Mouse (Mus musculus): ENCODE measurements around the gene Rchy1. TPM values are rescaled to one million over a fixed set of nuclear protein-coding genes. Genes with fewer than 3 reads are reported as not detected.

The Rchy1 gene
- polyA plus RNA-seq, 1 experiment from 2014 or later, result 36.9 TPM

DNA sequence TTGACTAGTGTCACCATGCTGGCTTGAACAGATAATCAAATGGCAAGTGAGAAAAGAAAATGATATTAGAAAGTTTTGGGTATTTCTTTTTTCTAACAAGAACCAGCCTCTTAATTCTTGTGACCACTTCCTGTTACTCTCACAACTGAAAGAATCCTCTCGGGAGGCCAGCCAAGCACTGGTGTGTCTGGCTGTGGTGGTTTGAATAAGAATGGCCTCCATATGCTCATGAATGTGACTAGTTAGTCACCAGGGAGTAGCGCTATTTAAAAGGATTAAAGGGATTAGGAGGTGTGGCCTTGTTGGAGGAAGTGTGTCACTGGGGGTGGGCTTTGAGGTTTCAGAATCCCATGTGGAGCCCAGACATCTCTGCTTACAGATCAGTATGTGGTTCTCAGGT lies 22.9 kb upstream of the Rchy1 start:
- H3K27me3 ChIP-seq, result no peaks in the 10 kb centered on the region
- WGBS (ENCODE audit: insufficient replicate concordance), result 49% methylated on average over 2 of the region's 2 CpGs
- no peaks in the 10 kb centered on the region for H3K9me3 ChIP-seq (replicated peaks)
- H3K36me3 ChIP-seq, result no peaks in the 10 kb centered on the region
- no peak overlapping the region for H3K4me3 ChIP-seq (replicated peaks)
- H3K4me2 ChIP-seq, result no peak overlapping the region
- DNase-seq (no peak), ATAC-seq (ENCODE audit: low read depth) (no peak)
- H3K4me1 ChIP-seq (replicated peaks), result no peaks in the 10 kb centered on the region
- H3K9ac ChIP-seq, result no peak overlapping the region
- H3K27ac ChIP-seq, result no peak overlapping the region

DNA sequence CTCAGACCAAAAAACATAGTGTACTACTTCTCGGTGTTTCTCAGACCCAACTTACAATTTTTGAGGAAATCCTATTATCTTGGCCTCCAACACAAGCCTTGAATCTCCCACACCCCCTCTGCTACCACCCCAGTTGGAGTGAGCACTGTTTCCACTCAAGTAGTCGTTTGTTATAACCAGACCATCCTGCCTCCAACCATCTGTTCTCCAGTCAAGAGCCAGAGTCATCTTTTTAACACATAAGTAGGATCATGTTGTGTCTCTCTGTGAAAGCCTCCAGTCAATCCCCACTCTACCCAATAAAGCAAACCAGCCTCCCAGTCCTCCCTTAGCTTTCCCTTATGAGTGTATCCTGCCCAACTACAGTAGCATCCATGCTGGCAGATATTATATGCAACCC lies 20.6 kb upstream of the Rchy1 start:
- Histone ChIP-seq H3K4me2 (no peak overlapping the region), H3K4me3 (replicated peaks) (no peak overlapping the region), H3K9me3 (replicated peaks) (no peaks in the 10 kb centered on the region), H3K4me1 (replicated peaks) (no peaks in the 10 kb centered on the region), H3K9ac (no peak overlapping the region), H3K27ac (no peak overlapping the region), H3K27me3 (no peaks in the 10 kb centered on the region), H3K36me3 (no peaks in the 10 kb centered on the region)
- WGBS (ENCODE audit: insufficient replicate concordance), result 46% methylated on average over 2 of the region's 2 CpGs
- ATAC-seq (ENCODE audit: low read depth) (no peak), DNase-seq (no peak)

DNA sequence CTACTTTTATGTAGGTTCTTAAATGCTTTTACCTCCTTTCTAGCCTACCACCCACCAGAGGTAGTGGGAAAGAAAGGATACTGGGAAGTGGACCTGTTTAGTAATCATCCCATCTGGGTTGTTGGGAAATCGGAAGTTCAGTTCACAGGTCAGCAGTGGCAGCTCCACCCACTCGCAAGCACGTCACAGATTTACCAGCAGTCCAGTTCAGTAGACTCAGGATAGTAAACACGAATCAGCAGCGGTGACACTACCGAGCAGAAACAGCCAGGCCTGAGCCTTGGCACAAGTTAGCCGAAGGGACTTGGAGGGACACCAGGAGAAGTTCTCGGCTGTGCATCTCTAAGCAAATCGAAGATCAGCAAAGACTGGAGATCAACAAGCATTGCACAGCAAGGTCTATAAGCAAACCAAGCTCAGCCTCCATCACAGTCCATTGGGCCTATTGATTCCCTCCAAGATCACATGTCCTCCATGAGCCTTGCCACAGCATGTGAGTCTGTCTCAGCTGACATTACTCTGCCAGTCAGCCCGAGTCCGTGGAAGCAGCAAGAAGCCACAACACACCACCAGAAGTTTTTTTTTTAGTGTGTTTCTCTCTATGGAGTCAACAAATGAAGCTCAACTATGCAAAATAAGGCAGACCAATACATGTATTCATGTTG lies 18.4 kb upstream of the Rchy1 start:
- H3K27me3 ChIP-seq, result no peaks in the 10 kb centered on the region
- no peaks in the 10 kb centered on the region for H3K36me3 ChIP-seq
- H3K4me3 ChIP-seq (replicated peaks), result no peak overlapping the region
- no peaks in the 10 kb centered on the region for H3K9me3 ChIP-seq (replicated peaks)
- ATAC-seq (ENCODE audit: low read depth), result peak; percentile 45; the same call in 1 of the 2 replicates
- H3K4me2 ChIP-seq, result no peak overlapping the region
- no peak overlapping the region for H3K9ac ChIP-seq
- no peak overlapping the region for H3K27ac ChIP-seq
- 70% methylated on average over 11 of the region's 11 CpGs for WGBS (ENCODE audit: insufficient replicate concordance)
- H3K4me1 ChIP-seq (replicated peaks), result no peaks in the 10 kb centered on the region
- no peak for DNase-seq

DNA sequence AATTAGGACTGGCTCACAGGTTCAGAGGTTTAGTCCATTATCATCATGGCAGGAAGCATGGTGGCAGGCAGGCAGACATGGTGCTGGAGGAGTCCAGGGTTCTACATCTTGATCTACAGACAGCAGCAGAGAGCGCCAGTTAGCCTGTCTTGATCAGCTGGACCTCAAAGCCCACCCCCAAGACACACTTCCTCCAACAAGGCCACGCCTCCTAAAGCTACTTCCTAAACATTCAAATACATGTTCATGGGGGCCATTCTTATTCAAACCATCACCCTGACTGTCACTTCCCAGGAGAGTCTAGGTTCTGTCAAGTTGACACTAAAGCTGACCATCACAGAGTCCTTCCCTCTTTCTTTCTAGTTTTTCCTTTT lies 14.5 kb upstream of the Rchy1 start:
- DNase-seq (no peak), ATAC-seq (ENCODE audit: low read depth) (no peak)
- H3K4me2 ChIP-seq, result no peak overlapping the region
- no peak overlapping the region for H3K4me3 ChIP-seq (replicated peaks)
- WGBS (ENCODE audit: insufficient replicate concordance), result 40% methylated on average over 2 of the region's 2 CpGs
- H3K27ac ChIP-seq, result no peak overlapping the region
- no peak overlapping the region for H3K9ac ChIP-seq
- H3K27me3 ChIP-seq, result no peaks in the 10 kb centered on the region
- H3K36me3 ChIP-seq, result no peaks in the 10 kb centered on the region
- H3K9me3 ChIP-seq (replicated peaks), result no peaks in the 10 kb centered on the region
- no peaks in the 10 kb centered on the region for H3K4me1 ChIP-seq (replicated peaks)

DNA sequence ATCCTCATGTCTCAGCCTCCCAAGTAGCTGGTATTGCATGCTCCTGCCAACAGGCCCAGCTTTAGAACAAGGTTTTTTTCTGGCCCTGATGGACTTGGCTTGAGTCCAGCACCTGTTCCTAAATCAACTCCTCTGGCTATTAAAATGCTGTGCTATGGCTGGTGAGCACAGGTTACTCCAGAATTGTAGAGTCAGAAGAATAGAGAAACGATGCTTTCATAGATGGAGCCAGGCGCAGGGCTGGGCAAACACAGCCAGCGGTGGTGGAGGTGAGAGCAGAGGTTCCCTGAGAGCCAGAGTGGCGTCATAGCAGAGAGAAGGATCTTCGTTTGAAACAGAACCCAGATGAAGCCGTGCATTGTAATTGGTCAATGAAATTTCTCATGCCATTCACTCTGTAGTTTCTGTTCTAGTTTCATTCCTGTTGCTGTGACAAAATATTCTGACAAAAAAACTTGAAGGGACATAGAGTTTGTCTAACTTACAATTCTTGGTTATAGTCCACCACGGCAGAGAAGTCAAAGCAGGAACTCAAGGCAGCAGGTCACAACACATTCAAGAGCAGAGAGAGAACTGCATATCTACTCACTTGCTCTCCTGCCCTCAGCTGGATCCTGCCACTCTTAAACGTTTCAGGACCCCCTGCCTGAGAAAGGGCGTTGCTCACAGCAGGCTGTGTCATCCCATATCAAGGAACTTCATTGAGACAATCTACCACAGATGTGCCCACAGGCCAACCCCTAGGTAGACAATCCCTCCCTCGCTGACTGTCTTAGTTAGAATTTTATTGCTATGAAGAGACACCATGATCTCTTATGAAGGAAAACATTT lies 13.9 kb upstream of the Rchy1 start:
- Histone ChIP-seq H3K27me3 (no peaks in the 10 kb centered on the region), H3K36me3 (no peaks in the 10 kb centered on the region), H3K27ac (no peak overlapping the region), H3K4me1 (replicated peaks) (no peaks in the 10 kb centered on the region), H3K9me3 (replicated peaks) (no peaks in the 10 kb centered on the region), H3K4me3 (replicated peaks) (no peak overlapping the region), H3K4me2 (no peak overlapping the region), H3K9ac (no peak overlapping the region)
- DNase-seq, result no peak
- no peak for ATAC-seq (ENCODE audit: low read depth)
- WGBS (ENCODE audit: insufficient replicate concordance), result 59% methylated on average over 10 of the region's 10 CpGs

DNA sequence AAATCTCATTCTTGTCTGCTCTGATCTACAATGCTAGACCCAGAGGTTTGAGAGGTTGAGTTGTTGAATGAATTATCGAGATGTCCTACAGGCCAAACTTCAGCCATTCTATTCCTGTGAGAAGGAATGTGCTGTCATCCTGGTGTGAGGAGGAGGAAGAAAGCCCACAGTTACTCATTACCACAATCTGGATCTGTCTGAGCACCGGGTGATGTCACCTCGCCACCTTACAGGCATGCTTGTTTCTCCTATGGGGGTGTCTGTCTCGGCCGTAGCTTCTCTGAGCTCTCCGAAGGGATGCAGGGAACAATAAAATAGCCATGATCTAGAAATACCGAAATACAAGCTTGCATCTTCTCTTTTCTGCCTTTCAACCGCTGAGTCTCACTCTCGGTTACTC lies 12.9 kb upstream of the Rchy1 start:
- Histone ChIP-seq H3K9ac (no peak overlapping the region), H3K4me3 (replicated peaks) (no peak overlapping the region), H3K9me3 (replicated peaks) (no peaks in the 10 kb centered on the region), H3K4me2 (no peak overlapping the region), H3K27ac (no peak overlapping the region), H3K36me3 (no peaks in the 10 kb centered on the region), H3K27me3 (no peaks in the 10 kb centered on the region), H3K4me1 (replicated peaks) (no peaks in the 10 kb centered on the region)
- ATAC-seq (ENCODE audit: low read depth) (no peak), DNase-seq (no peak)
- WGBS (ENCODE audit: insufficient replicate concordance), result 83% methylated on average over 9 of the region's 9 CpGs

DNA sequence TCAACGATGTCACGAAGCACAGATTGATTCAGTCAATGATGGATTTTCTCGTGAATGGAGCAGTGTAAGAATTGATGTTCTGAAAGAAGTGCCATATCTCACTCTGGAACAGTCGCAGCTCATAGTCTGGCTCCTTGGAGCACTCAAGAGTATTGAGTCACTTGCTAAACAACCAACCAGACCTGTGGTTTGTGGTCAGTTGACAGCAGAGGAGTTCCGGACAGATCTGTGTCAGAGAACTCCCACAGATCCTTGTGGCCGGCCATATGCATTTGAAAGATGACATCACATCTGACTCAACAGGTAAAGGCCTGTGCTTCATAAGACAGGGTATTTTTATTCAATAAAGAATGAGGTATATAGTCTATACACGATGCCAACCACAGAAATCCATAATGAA lies 11.1 kb upstream of the Rchy1 start:
- H3K4me2 ChIP-seq, result no peak overlapping the region
- H3K4me3 ChIP-seq (replicated peaks), result no peak overlapping the region
- WGBS (ENCODE audit: insufficient replicate concordance), result 48% methylated on average over 7 of the region's 7 CpGs
- no peak overlapping the region for H3K9ac ChIP-seq
- no peaks in the 10 kb centered on the region for H3K9me3 ChIP-seq (replicated peaks)
- no peak for ATAC-seq (ENCODE audit: low read depth)
- H3K36me3 ChIP-seq, result 0 out of 2 replicates have a peak, but pooled peaks cover 4% of the 10 kb centered on the region
- no peak for DNase-seq
- no peaks in the 10 kb centered on the region for H3K27me3 ChIP-seq
- no peaks in the 10 kb centered on the region for H3K4me1 ChIP-seq (replicated peaks)
- H3K27ac ChIP-seq, result no peak overlapping the region

DNA sequence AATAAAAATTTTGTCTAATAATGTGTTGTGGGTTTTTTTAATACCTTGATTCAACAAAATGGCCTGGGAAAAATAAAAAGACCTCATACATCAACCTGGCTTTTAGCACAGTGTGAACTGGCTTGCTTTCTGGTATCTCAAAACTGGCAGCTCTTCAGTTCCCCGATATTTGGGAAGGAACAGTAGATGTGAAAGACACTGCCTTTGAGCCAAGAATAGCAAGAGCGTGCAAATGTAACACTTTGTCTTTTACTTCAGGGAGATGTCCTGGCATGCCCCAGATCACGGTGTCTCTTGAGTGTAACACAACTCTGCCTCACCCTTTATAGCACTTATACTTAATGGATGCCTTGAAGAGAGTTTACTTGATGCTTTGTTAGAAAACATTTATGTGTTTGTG lies 9.2 kb upstream of the Rchy1 start:
- Histone ChIP-seq H3K4me1 (replicated peaks) (no peaks in the 10 kb centered on the region), H3K4me2 (no peak overlapping the region), H3K4me3 (replicated peaks) (no peak overlapping the region), H3K9me3 (replicated peaks) (no peaks in the 10 kb centered on the region), H3K27me3 (no peaks in the 10 kb centered on the region), H3K36me3 (0 out of 2 replicates have a peak, but pooled peaks cover 4% of the 10 kb centered on the region), H3K9ac (no peak overlapping the region), H3K27ac (no peak overlapping the region)
- no peak for DNase-seq
- WGBS (ENCODE audit: insufficient replicate concordance), result 72% methylated on average over 3 of the region's 3 CpGs
- ATAC-seq (ENCODE audit: low read depth), result no peak

DNA sequence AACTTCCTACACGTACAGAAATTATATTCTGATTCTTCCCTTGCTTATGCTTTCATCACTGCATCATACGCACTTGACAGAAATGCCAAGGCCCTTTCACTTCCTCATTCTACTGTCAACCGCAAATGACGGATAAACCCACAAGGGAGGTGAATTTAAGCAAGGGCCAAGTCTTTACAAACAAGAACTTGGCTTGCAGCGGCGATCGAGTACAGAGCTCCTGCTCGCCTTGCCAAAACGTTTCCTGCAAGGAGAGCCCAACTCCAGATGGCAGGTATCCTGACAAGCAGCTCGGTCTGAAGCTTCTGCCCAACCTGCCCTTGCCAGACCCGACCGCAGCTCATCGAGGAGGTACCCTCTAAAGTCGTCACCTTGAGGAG lies 619 bp downstream of the Rchy1 start:
- peaks cover 48% of the 10 kb centered on the region for H3K4me1 ChIP-seq (replicated peaks)
- H3K27ac ChIP-seq, result peak overlapping the region; percentile 96
- H3K4me2 ChIP-seq, result peak overlapping the region; percentile 81
- ATAC-seq (ENCODE audit: low read depth) (no peak), DNase-seq (no peak)
- H3K9me3 ChIP-seq (replicated peaks), result no peaks in the 10 kb centered on the region
- H3K4me3 ChIP-seq (replicated peaks), result peak overlapping the region; percentile 83
- peak overlapping the region; percentile 90 for H3K9ac ChIP-seq
- no peaks in the 10 kb centered on the region for H3K27me3 ChIP-seq
- under 1% methylated on average over 14 of the region's 14 CpGs for WGBS (ENCODE audit: insufficient replicate concordance)
- peaks cover 15% of the 10 kb centered on the region for H3K36me3 ChIP-seq

DNA sequence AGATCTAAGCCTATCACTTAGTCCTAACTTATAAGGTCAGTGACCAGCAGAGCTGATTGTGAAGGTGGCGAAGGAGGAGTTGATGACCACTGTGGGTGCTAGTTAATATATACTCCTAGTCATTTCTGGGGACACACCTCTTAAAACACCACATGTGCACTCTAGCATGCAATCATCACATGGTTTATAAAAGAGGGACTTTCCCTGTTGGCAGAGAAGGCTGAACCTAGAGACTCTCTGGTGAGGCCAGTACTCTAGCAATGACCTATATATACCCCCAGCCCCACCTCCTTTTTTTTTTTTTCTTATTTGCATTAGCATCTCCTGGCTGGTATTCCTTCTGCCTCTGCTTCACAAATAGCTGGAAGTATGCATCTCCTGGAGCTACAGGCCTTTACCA lies 1.5 kb downstream of the Rchy1 start:
- Histone ChIP-seq H3K4me2 (peak overlapping the region; percentile 81), H3K27ac (peak overlapping the region; percentile 96), H3K9ac (peak overlapping the region; percentile 90), H3K36me3 (peaks cover 23% of the 10 kb centered on the region), H3K4me1 (replicated peaks) (peaks cover 52% of the 10 kb centered on the region), H3K9me3 (replicated peaks) (no peaks in the 10 kb centered on the region), H3K4me3 (replicated peaks) (peak overlapping the region; percentile 83), H3K27me3 (no peaks in the 10 kb centered on the region)
- DNase-seq (no peak), ATAC-seq (ENCODE audit: low read depth) (no peak)
- 72% methylated on average over 1 of the region's 1 CpGs for WGBS (ENCODE audit: insufficient replicate concordance)

DNA sequence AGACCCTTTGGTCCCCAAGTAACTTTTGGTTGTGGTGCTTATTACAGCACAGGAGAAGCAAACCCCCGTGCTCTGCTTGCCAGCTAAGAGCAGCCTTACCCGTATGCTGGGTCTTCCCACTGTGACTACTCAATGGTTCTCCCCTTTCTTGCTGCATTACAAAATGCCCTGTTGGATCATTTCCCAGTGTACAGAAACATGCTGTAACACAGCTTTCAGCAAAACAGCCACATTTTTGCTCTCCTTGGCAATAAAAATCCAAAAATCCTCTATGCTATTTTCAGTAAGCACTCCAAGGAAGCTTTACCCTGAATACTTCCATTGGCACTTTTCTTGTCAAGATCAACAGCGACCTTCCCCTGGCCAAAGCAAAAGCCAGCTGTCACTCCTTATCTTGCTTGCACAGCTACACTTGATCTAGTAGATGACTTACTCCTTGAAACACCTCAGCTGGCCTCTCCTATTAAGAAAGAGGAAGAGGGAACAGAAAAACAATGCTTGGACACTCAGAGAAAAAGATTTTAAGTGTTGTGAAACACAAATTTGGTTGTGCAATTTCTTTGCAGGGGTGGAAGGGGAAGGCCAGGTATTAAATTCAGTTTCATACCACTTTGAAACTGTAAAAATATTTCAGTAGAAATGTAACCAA lies 2.1 kb downstream of the Rchy1 start:
- peak; percentile 67 for ATAC-seq (ENCODE audit: low read depth)
- peaks cover 26% of the 10 kb centered on the region for H3K36me3 ChIP-seq
- H3K27me3 ChIP-seq, result no peaks in the 10 kb centered on the region
- 30% methylated on average over 3 of the region's 3 CpGs for WGBS (ENCODE audit: insufficient replicate concordance)
- H3K9ac ChIP-seq, result peak overlapping the region; percentile 90
- DNase-seq, result peak; percentile 60
- peak overlapping the region; percentile 81 for H3K4me2 ChIP-seq
- H3K4me3 ChIP-seq (replicated peaks), result peak overlapping the region; percentile 83
- no peaks in the 10 kb centered on the region for H3K9me3 ChIP-seq (replicated peaks)
- peak overlapping the region; percentile 96 for H3K27ac ChIP-seq
- peaks cover 52% of the 10 kb centered on the region for H3K4me1 ChIP-seq (replicated peaks)
